Mouse (Mus musculus) heart, adult 2 months (tissue): ENCODE results near the gene Dgat2. TPM values are rescaled to one million over a fixed set of nuclear protein-coding genes. Genes with fewer than 3 reads are reported as not detected.

Experiments
- DNase-seq, 2 experiments: peaks; one replicate each; pipeline ENCODE4 v3.0.0; 2021
- H3K27ac ChIP-seq: fragments of 200-600 bp; 2 replicates; pipeline ENCODE4 v1.8.1; 2022
- H3K27me3 ChIP-seq: fragments of 200-500 bp; 2 replicates; pipeline ENCODE4 v1.6.1; 2012; ENCODE audit warnings: mild to moderate bottlenecking, low read length, inconsistent platforms, mixed read lengths; ENCODE audit not compliant: control insufficient read depth, insufficient read depth
- H3K36me3 ChIP-seq: fragments of 200-500 bp; 2 replicates; pipeline ENCODE4 v1.6.1; 2012; ENCODE audit warnings: low read length, inconsistent platforms; ENCODE audit not compliant: control insufficient read depth, insufficient read depth
- H3K4me1 ChIP-seq: fragments of 200-500 bp; 2 replicates; pipeline ENCODE4 v1.6.1; 2011; ENCODE audit warnings: low read length; ENCODE audit not compliant: control insufficient read depth, insufficient read depth
- H3K4me3 ChIP-seq: fragments of 200-600 bp; 2 replicates; pipeline ENCODE4 v1.8.1; 2022
- H3K79me2 ChIP-seq: fragments of 200-500 bp; replicated peaks from 2 replicates; pipeline ENCODE4 v1.6.1; 2012; ENCODE audit warnings: mild to moderate bottlenecking, inconsistent platforms, low read length, moderate library complexity, mixed read lengths; ENCODE audit not compliant: control insufficient read depth, insufficient read depth
- H3K9ac ChIP-seq: fragments of 200-500 bp; 2 replicates; pipeline ENCODE4 v1.6.1; 2012; ENCODE audit warnings: low read depth, mild to moderate bottlenecking, control low read depth, inconsistent platforms, low read length, mixed read lengths
- CTCF ChIP-seq: fragments of 200-600 bp; IDR thresholded peaks from 2 replicates; pipeline ENCODE4 v1.8.1; 2022; ENCODE audit warnings: antibody characterized with exemption, mild to moderate bottlenecking, moderate library complexity
- EP300 ChIP-seq: fragments of 200-500 bp; IDR thresholded peaks from 2 replicates; pipeline ENCODE4 v1.6.1; 2011; ENCODE audit warnings: low read depth, low read length, control low read depth; ENCODE audit not compliant: insufficient read depth
- POLR2A ChIP-seq: fragments of 200-500 bp; IDR thresholded peaks from 2 replicates; pipeline ENCODE4 v1.6.1; 2011; ENCODE audit warnings: mild to moderate bottlenecking, low read depth, low read length, control low read depth; ENCODE audit not compliant: insufficient read depth
- WGBS: fragments of 180-500 bp; shearing (Covaris S2); methylation state at CpG from one replicate; pipeline ENCODE4 v1.1.7; 2018; 5-methylcytosine and 5-hydroxymethylcytosine counted together
- intact Hi-C: fragments of 180-260 bp; cut with DNase I; formaldehyde crosslinking; loops from one replicate; pipeline ENCODE4 v1.15.1; 2025
- polyA plus RNA-seq: library from polyadenylated mRNA; depleted of rRNA; stranded (reverse); fragments of >200 nt; gene quantifications from 2 replicates; pipeline ENCODE4 v1.2.3, GENCODE M21; 2012
- total RNA-seq, 2 experiments: library from RNA; stranded (reverse); gene quantifications; 2 replicates each; pipeline ENCODE4 v1.2.3; 2021

The Dgat2 gene
- total and polyA plus RNA-seq, 3 experiments, result 309 to 390 (median 376) TPM

- Histone ChIP-seq H3K27ac (no peak overlapping the region; the same call in 1 of the 2 replicates), H3K4me1 (peaks cover 3% of the 10 kb centered on the region; the same call in 1 of the 2 replicates), H3K27me3 (no peaks in the 10 kb centered on the region), H3K9ac (peak overlapping the region; percentile 52), H3K79me2 (no peaks in the 10 kb centered on the region; the same call in 1 of the 2 replicates), H3K36me3 (no peaks in the 10 kb centered on the region), H3K4me3 (peak overlapping the region; percentile 5; the same call in 1 of the 2 replicates)
- intact Hi-C loops, result loop anchor here (5.0 kb wide), 1 partner anchor 47 kb away; no protein-coding TSS in a partner anchor
- TF ChIP-seq CTCF (no peak), POLR2A (no peak), EP300 (no peak)
- no peak for DNase-seq
- 42% methylated on average over 1 of the region's 1 CpGs for WGBS
These were observed 2.4 kb downstream of the Dgat2 start for GRCm38 (mm10) chr7:99180162-99180561.

GRCm38 (mm10) chr7:99179271-99179670 lies 3.2 kb downstream of the Dgat2 start:
- no peaks in the 10 kb centered on the region for H3K27me3 ChIP-seq
- WGBS, result 60% methylated on average over 9 of the region's 9 CpGs
- H3K79me2 ChIP-seq, result no peaks in the 10 kb centered on the region; the same call in 1 of the 2 replicates
- peak overlapping the region; percentile 22; the same call in 1 of the 2 replicates for H3K4me3 ChIP-seq
- peak overlapping the region; percentile 36 for H3K27ac ChIP-seq
- intact Hi-C loops, result no loop called here
- peaks cover 3% of the 10 kb centered on the region; the same call in 1 of the 2 replicates for H3K4me1 ChIP-seq
- peak in 1 of 2 experiments; percentile 25 for DNase-seq
- no peaks in the 10 kb centered on the region for H3K36me3 ChIP-seq
- peak overlapping the region; percentile 52 for H3K9ac ChIP-seq
- TF ChIP-seq EP300 (0 out of 2 replicates have a peak, but pooled peaks have one; percentile 36), POLR2A (no peak), CTCF (no peak)

GRCm38 (mm10) chr7:99177386-99177785 lies 5.1 kb downstream of the Dgat2 start:
- no peak overlapping the region for H3K4me3 ChIP-seq
- H3K4me1 ChIP-seq, result peaks cover 5% of the 10 kb centered on the region; the same call in 1 of the 2 replicates
- intact Hi-C loops, result no loop called here
- H3K27me3 ChIP-seq, result no peaks in the 10 kb centered on the region
- 78% methylated on average over 5 of the region's 5 CpGs for WGBS
- H3K79me2 ChIP-seq, result no peaks in the 10 kb centered on the region; the same call in 1 of the 2 replicates
- H3K9ac ChIP-seq, result no peak overlapping the region
- H3K27ac ChIP-seq, result no peak overlapping the region; the same call in 1 of the 2 replicates
- no peaks in the 10 kb centered on the region for H3K36me3 ChIP-seq
- peak in 1 of 2 experiments; percentile 16 for DNase-seq
- no peak for TF ChIP-seq EP300
- 0 out of 2 replicates have a peak, but pooled peaks have one; percentile 30 for TF ChIP-seq POLR2A

GRCm38 (mm10) chr7:99175666-99176065 lies 6.9 kb downstream of the Dgat2 start:
- no peaks in the 10 kb centered on the region for H3K36me3 ChIP-seq
- H3K79me2 ChIP-seq, result no peaks in the 10 kb centered on the region; the same call in 1 of the 2 replicates
- TF ChIP-seq EP300 (0 out of 2 replicates have a peak, but pooled peaks have one; percentile 9), POLR2A (0 out of 2 replicates have a peak, but pooled peaks have one; percentile 18), CTCF (no peak)
- H3K9ac ChIP-seq, result no peak overlapping the region
- H3K4me1 ChIP-seq, result peaks cover 5% of the 10 kb centered on the region; the same call in 1 of the 2 replicates
- H3K4me3 ChIP-seq, result no peak overlapping the region
- H3K27me3 ChIP-seq, result no peaks in the 10 kb centered on the region
- 80% methylated on average over 9 of the region's 9 CpGs for WGBS
- no peak overlapping the region for H3K27ac ChIP-seq
- peak in 1 of 2 experiments; percentile 15 for DNase-seq
- intact Hi-C loops, result no loop called here

GRCm38 (mm10) chr7:99175118-99175517 lies 7.4 kb downstream of the Dgat2 start:
- peaks cover 5% of the 10 kb centered on the region; the same call in 1 of the 2 replicates for H3K4me1 ChIP-seq
- no peaks in the 10 kb centered on the region for H3K27me3 ChIP-seq
- no peak overlapping the region for H3K4me3 ChIP-seq
- no peak for TF ChIP-seq EP300
- TF ChIP-seq CTCF, result no peak
- TF ChIP-seq POLR2A, result no peak
- intact Hi-C loops, result no loop called here
- no peak overlapping the region for H3K27ac ChIP-seq
- H3K36me3 ChIP-seq, result no peaks in the 10 kb centered on the region
- H3K79me2 ChIP-seq, result no peaks in the 10 kb centered on the region; the same call in 1 of the 2 replicates
- no peak for DNase-seq
- H3K9ac ChIP-seq, result no peak overlapping the region
- WGBS, result 68% methylated on average over 11 of the region's 11 CpGs

GRCm38 (mm10) chr7:99174006-99174405 lies 8.5 kb downstream of the Dgat2 start:
- DNase-seq, result peak in 1 of 2 experiments; percentile 16
- no peaks in the 10 kb centered on the region; the same call in 1 of the 2 replicates for H3K79me2 ChIP-seq
- H3K9ac ChIP-seq, result no peak overlapping the region
- 72% methylated on average over 4 of the region's 4 CpGs for WGBS
- H3K27ac ChIP-seq, result no peak overlapping the region
- H3K4me3 ChIP-seq, result no peak overlapping the region
- no peaks in the 10 kb centered on the region for H3K36me3 ChIP-seq
- intact Hi-C loops, result no loop called here
- no peaks in the 10 kb centered on the region for H3K27me3 ChIP-seq
- peaks cover 5% of the 10 kb centered on the region; the same call in 1 of the 2 replicates for H3K4me1 ChIP-seq
- TF ChIP-seq CTCF (no peak), POLR2A (no peak), EP300 (no peak)
